Mouse (Mus musculus): ENCODE measurements around the gene Cd99l2. TPM values are rescaled to one million over a fixed set of nuclear protein-coding genes. Genes with fewer than 3 reads are reported as not detected.
A peak's percentile ranks its signal among the peaks of the same experiment; 100 is the strongest.

The Cd99l2 gene
- total RNA-seq, 2 experiments from 2014 or later, result 57.3 to 57.9 TPM

- intact Hi-C loops (cut with DNase I), result no loop called here
- DNase-seq (ENCODE audit: low spot score), result no peak
Measured at GRCm38 (mm10) chrX:71474296-71474956, 18.2 kb downstream of the Cd99l2 start.

GRCm38 (mm10) chrX:71468639-71469295 is 23.9 kb downstream of the Cd99l2 start:
- DNase-seq (ENCODE audit: low spot score), result no peak
- intact Hi-C loops (cut with DNase I), result no loop called here

- intact Hi-C loops (cut with DNase I), result no loop called here
- no peak for DNase-seq (ENCODE audit: low spot score)
Measured at GRCm38 (mm10) chrX:71467491-71467890, 25.2 kb downstream of the Cd99l2 start.

- intact Hi-C loops (cut with DNase I), result no loop called here
- no peak for DNase-seq (ENCODE audit: low spot score)
Measured at GRCm38 (mm10) chrX:71465417-71465816, 27.2 kb downstream of the Cd99l2 start.

- intact Hi-C loops (cut with DNase I), result no loop called here
- no peak for DNase-seq (ENCODE audit: low spot score)
Measured at GRCm38 (mm10) chrX:71464138-71464826, 28.4 kb downstream of the Cd99l2 start.

GRCm38 (mm10) chrX:71456078-71456737 is 36.4 kb downstream of the Cd99l2 start:
- DNase-seq (ENCODE audit: low spot score), result no peak
- intact Hi-C loops (cut with DNase I), result no loop called here

GRCm38 (mm10) chrX:71442916-71443315 is 49.7 kb downstream of the Cd99l2 start:
- intact Hi-C loops (cut with DNase I), result no loop called here
- no peak for DNase-seq (ENCODE audit: low spot score)

- intact Hi-C loops (cut with DNase I), result no loop called here
- DNase-seq (ENCODE audit: low spot score), result no peak
Measured at GRCm38 (mm10) chrX:71439473-71439872, 53.2 kb downstream of the Cd99l2 start.

GRCm38 (mm10) chrX:71435542-71435941 is 57.1 kb downstream of the Cd99l2 start:
- intact Hi-C loops (cut with DNase I), result no loop called here
- DNase-seq (ENCODE audit: low spot score), result no peak

- DNase-seq (ENCODE audit: low spot score), result no peak
- intact Hi-C loops (cut with DNase I), result no loop called here
Measured at GRCm38 (mm10) chrX:71434860-71435259, 57.8 kb downstream of the Cd99l2 start.

GRCm38 (mm10) chrX:71434448-71434847 is 58.2 kb downstream of the Cd99l2 start:
- DNase-seq (ENCODE audit: low spot score), result no peak
- intact Hi-C loops (cut with DNase I), result no loop called here

- no peak for DNase-seq (ENCODE audit: low spot score)
Measured at GRCm38 (mm10) chrX:71430900-71431299, 61.7 kb downstream of the Cd99l2 start.

GRCm38 (mm10) chrX:71427491-71427890 is 65.2 kb downstream of the Cd99l2 start:
- no peak for DNase-seq (ENCODE audit: low spot score)
- intact Hi-C loops (cut with DNase I), result loop anchor here (5.0 kb wide), 2 partner anchors 130 to 200 kb away; partner anchors contain the start of gene Hmgb3

More at GRCm38 (mm10) chrX:71430900-71431299, 61.7 kb downstream of the Cd99l2 start:
- intact Hi-C loops (cut with DNase I), result no loop called here

GRCm38 (mm10) chrX:71425746-71426519 is 66.7 kb downstream of the Cd99l2 start:
- intact Hi-C loops (cut with DNase I), result loop anchor here (1.0 to 5.0 kb wide), 3 partner anchors 131 to 201 kb away; partner anchors contain the start of gene Hmgb3
- DNase-seq (ENCODE audit: low spot score), result peak; percentile 20

GRCm38 (mm10) chrX:71424852-71425251 is 67.8 kb downstream of the Cd99l2 start:
- no peak for DNase-seq (ENCODE audit: low spot score)
- intact Hi-C loops (cut with DNase I), result loop anchor here (5.0 kb wide), 2 partner anchors 132 to 202 kb away; partner anchors contain the start of gene Hmgb3

GRCm38 (mm10) chrX:71413616-71414015 is 79.0 kb downstream of the Cd99l2 start:
- intact Hi-C loops (cut with DNase I), result no loop called here
- no peak for DNase-seq (ENCODE audit: low spot score)

GRCm38 (mm10) chrX:71412776-71413175 is 79.9 kb downstream of the Cd99l2 start:
- no peak for DNase-seq (ENCODE audit: low spot score)
- intact Hi-C loops (cut with DNase I), result no loop called here

- DNase-seq (ENCODE audit: low spot score), result no peak
- intact Hi-C loops (cut with DNase I), result no loop called here
Measured at GRCm38 (mm10) chrX:71408386-71408785, 84.3 kb downstream of the Cd99l2 start.

GRCm38 (mm10) chrX:71406290-71406689 is 86.4 kb downstream of the Cd99l2 start:
- intact Hi-C loops (cut with DNase I), result no loop called here
- no peak for DNase-seq (ENCODE audit: low spot score)

- no peak for DNase-seq (ENCODE audit: low spot score)
- intact Hi-C loops (cut with DNase I), result no loop called here
Measured at GRCm38 (mm10) chrX:71396326-71396725, 96.3 kb downstream of the Cd99l2 start.

All from heart, postnatal 25 days (tissue).